Mouse (Mus musculus): ENCODE measurements at regions not wholly inside any gene's neighbourhood (a gene's known extent, or its start where the extent isn't known, plus 50 kb on each side); places are given as distances from the start of the nearest gene placed in this dataset.

GRCm38 (mm10) chr16:51521317-51522092 is 509.5 kb upstream of the Cblb start:
- WGBS, result 85% methylated on average over 13 of the region's 13 CpGs
- Histone ChIP-seq H3K4me1 (ENCODE audit: control insufficient read depth, insufficient read depth) (no peaks in the 10 kb centered on the region), H3K4me3 (ENCODE audit: low read depth, low read length) (no peak overlapping the region), H3K4me2 (ENCODE audit: low read depth, low read length) (no peak overlapping the region), H3K27me3 (ENCODE audit: control insufficient read depth, insufficient read depth, low read length) (no peaks in the 10 kb centered on the region), H3K9ac (replicated peaks; ENCODE audit: low read depth, low read length) (no peak overlapping the region), H3K9me3 (replicated peaks; ENCODE audit: control insufficient read depth, low read length) (no peaks in the 10 kb centered on the region), H3K27ac (ENCODE audit: low read depth) (no peak overlapping the region), H3K36me3 (replicated peaks; ENCODE audit: control insufficient read depth, insufficient read depth, low read length) (no peaks in the 10 kb centered on the region)
- no peak for DNase-seq (ENCODE audit: low spot score)
- no peak for TF ChIP-seq EP300 (IDR thresholded peaks at IDR 0.05; ENCODE audit: low read depth)
- no peak for TF ChIP-seq CTCF (IDR thresholded peaks at IDR 0.05; ENCODE audit: low read depth)
- ATAC-seq (ENCODE audit: insufficient read depth, low read depth), result no peak

DNA sequence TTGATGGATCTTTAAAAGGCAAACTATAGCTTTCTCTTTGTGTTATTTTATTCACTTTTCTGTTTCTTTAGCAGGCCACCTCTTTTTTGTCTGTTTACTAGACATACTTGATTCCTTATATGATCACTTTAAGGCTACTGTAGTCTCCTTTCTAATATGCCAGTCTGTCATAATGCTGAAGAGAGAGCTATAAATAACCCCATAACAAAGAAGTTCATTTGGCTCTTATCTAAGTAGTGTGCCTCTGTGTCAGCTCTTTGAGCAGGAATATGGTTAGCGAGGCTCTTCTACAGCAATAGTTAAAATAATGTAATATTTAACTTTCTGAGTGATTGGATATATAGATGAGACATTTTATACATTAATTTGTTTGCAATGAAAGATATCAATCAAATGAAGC is 507.0 kb upstream of the Cblb start:
- Histone ChIP-seq H3K36me3 (replicated peaks; ENCODE audit: control insufficient read depth, insufficient read depth, low read length) (no peaks in the 10 kb centered on the region), H3K9ac (replicated peaks; ENCODE audit: low read depth, low read length) (no peak overlapping the region), H3K4me2 (ENCODE audit: low read depth, low read length) (no peak overlapping the region), H3K4me3 (ENCODE audit: low read depth, low read length) (no peak overlapping the region), H3K9me3 (replicated peaks; ENCODE audit: control insufficient read depth, low read length) (no peaks in the 10 kb centered on the region), H3K4me1 (ENCODE audit: control insufficient read depth, insufficient read depth) (no peaks in the 10 kb centered on the region), H3K27ac (ENCODE audit: low read depth) (no peak overlapping the region), H3K27me3 (ENCODE audit: control insufficient read depth, insufficient read depth, low read length) (no peaks in the 10 kb centered on the region)
- DNase-seq (ENCODE audit: low spot score) (peak; percentile 82), ATAC-seq (ENCODE audit: insufficient read depth, low read depth) (0 out of 2 replicates have a peak, but pooled peaks have one; percentile 63)
- TF ChIP-seq CTCF (IDR thresholded peaks at IDR 0.05; ENCODE audit: low read depth), result no peak
- TF ChIP-seq EP300 (IDR thresholded peaks at IDR 0.05; ENCODE audit: low read depth), result no peak
- WGBS, result 33% methylated on average over 1 of the region's 1 CpGs

DNA sequence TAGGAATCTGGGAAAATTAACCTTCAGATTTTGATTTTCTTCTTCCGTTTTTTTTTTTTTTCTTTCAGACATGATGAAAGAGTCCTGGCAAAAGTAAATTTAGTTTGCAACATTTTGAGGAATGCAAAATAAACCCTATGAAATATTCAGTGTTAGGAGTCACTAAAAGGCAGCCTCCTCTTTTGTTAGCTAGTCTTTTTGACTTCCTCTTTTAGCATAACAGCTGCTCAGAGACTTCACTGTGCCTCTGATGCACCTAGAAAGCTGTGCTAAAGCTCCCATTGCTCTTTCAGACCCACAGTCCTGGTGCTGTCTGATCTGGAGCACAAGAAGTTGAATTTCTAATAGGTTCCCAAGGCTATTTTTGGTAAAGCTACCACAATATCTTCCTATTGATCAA is 498.5 kb upstream of the Cblb start:
- 76% methylated on average over 1 of the region's 1 CpGs for WGBS
- no peaks in the 10 kb centered on the region for H3K9me3 ChIP-seq (replicated peaks; ENCODE audit: control insufficient read depth, low read length)
- no peaks in the 10 kb centered on the region for H3K36me3 ChIP-seq (replicated peaks; ENCODE audit: control insufficient read depth, insufficient read depth, low read length)

DNA sequence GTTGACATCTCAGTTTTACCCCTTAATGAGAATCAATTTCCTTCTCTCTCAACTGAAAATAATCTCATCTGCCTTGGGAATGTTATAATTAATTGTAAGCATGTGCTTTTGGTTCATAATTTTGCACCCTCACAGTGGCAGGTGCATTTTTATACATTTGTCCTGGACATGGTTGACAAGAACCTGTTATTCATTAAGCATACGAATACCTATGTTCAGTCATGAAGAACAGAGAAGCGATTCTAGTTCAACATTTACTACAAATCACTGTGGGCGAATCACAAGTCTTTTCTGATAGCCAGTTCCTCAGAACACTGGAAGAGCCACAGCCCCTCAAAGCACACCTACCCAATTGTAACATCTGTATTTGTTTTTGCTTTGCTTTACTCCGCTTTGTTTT is 487.3 kb upstream of the Cblb start:
- Histone ChIP-seq H3K9ac (replicated peaks; ENCODE audit: low read depth, low read length) (no peak overlapping the region), H3K4me2 (ENCODE audit: low read depth, low read length) (no peak overlapping the region), H3K36me3 (replicated peaks; ENCODE audit: control insufficient read depth, insufficient read depth, low read length) (no peaks in the 10 kb centered on the region), H3K4me1 (ENCODE audit: control insufficient read depth, insufficient read depth) (no peaks in the 10 kb centered on the region), H3K4me3 (ENCODE audit: low read depth, low read length) (no peak overlapping the region), H3K27ac (ENCODE audit: low read depth) (no peak overlapping the region), H3K9me3 (replicated peaks; ENCODE audit: control insufficient read depth, low read length) (no peaks in the 10 kb centered on the region), H3K27me3 (ENCODE audit: control insufficient read depth, insufficient read depth, low read length) (no peaks in the 10 kb centered on the region)
- 81% methylated on average over 4 of the region's 4 CpGs for WGBS
- no peak for TF ChIP-seq CTCF (IDR thresholded peaks at IDR 0.05; ENCODE audit: low read depth)
- no peak for TF ChIP-seq EP300 (IDR thresholded peaks at IDR 0.05; ENCODE audit: low read depth)
- DNase-seq (ENCODE audit: low spot score), result no peak
- no peak for ATAC-seq (ENCODE audit: insufficient read depth, low read depth)

More for the DNA sequence above, 498.5 kb upstream of the Cblb start:
- H3K4me3 ChIP-seq (ENCODE audit: low read depth, low read length), result no peak overlapping the region
- no peak overlapping the region for H3K4me2 ChIP-seq (ENCODE audit: low read depth, low read length)
- DNase-seq (ENCODE audit: low spot score) (no peak), ATAC-seq (ENCODE audit: insufficient read depth, low read depth) (no peak)
- TF ChIP-seq CTCF (IDR thresholded peaks at IDR 0.05; ENCODE audit: low read depth) (no peak), EP300 (IDR thresholded peaks at IDR 0.05; ENCODE audit: low read depth) (no peak)
- H3K27me3 ChIP-seq (ENCODE audit: control insufficient read depth, insufficient read depth, low read length), result no peaks in the 10 kb centered on the region
- H3K4me1 ChIP-seq (ENCODE audit: control insufficient read depth, insufficient read depth), result no peaks in the 10 kb centered on the region
- H3K9ac ChIP-seq (replicated peaks; ENCODE audit: low read depth, low read length), result no peak overlapping the region
- H3K27ac ChIP-seq (ENCODE audit: low read depth), result no peak overlapping the region

- no peak overlapping the region for H3K4me3 ChIP-seq (ENCODE audit: low read depth, low read length)
- TF ChIP-seq CTCF (IDR thresholded peaks at IDR 0.05; ENCODE audit: low read depth) (no peak), EP300 (IDR thresholded peaks at IDR 0.05; ENCODE audit: low read depth) (no peak)
- WGBS, result 76% methylated on average over 1 of the region's 1 CpGs
- H3K36me3 ChIP-seq (replicated peaks; ENCODE audit: control insufficient read depth, insufficient read depth, low read length), result no peaks in the 10 kb centered on the region
- H3K9ac ChIP-seq (replicated peaks; ENCODE audit: low read depth, low read length), result no peak overlapping the region
- H3K27me3 ChIP-seq (ENCODE audit: control insufficient read depth, insufficient read depth, low read length), result no peaks in the 10 kb centered on the region
- ATAC-seq (ENCODE audit: insufficient read depth, low read depth) (no peak), DNase-seq (ENCODE audit: low spot score) (no peak)
- H3K4me2 ChIP-seq (ENCODE audit: low read depth, low read length), result no peak overlapping the region
- no peak overlapping the region for H3K27ac ChIP-seq (ENCODE audit: low read depth)
- no peaks in the 10 kb centered on the region for H3K4me1 ChIP-seq (ENCODE audit: control insufficient read depth, insufficient read depth)
- no peaks in the 10 kb centered on the region for H3K9me3 ChIP-seq (replicated peaks; ENCODE audit: control insufficient read depth, low read length)
Observed at GRCm38 (mm10) chr16:51547032-51547431, 484.0 kb upstream of the Cblb start.
